Mouse (Mus musculus): ENCODE data around the gene Limch1.

The Limch1 gene

GRCm38 (mm10) chr5:67100564-67101394 lies 355.2 kb downstream of the Limch1 start:
- no peak for DNase-seq (ENCODE audit: low read depth, low spot score)

- DNase-seq (ENCODE audit: low read depth, low spot score): no peak
These were observed 355.8 kb downstream of the Limch1 start for GRCm38 (mm10) chr5:67101395-67101760.

GRCm38 (mm10) chr5:67101793-67102600 lies 356.4 kb downstream of the Limch1 start:
- DNase-seq (ENCODE audit: low read depth, low spot score): no peak

- no peak for DNase-seq (ENCODE audit: low read depth, low spot score)
These were observed 357.4 kb downstream of the Limch1 start for GRCm38 (mm10) chr5:67103016-67103415.

- DNase-seq (ENCODE audit: low read depth, low spot score): no peak
These were observed 360.6 kb downstream of the Limch1 start for GRCm38 (mm10) chr5:67106261-67106660.
